Mouse (Mus musculus) neural tube, embryonic 13.5 days (tissue): Measurements from ENCODE around the gene Gng3. TPM values are rescaled to one million over a fixed set of nuclear protein-coding genes. Genes with fewer than 3 reads are reported as not detected.
A peak's percentile ranks its signal among the peaks of the same experiment; 100 is the strongest.

Experiments
- ATAC-seq: fragments of 200-750 bp; cut with Nextera tagmentation; 2 replicates; pipeline ENCODE4 v1.8.0; 2017; ENCODE audit warnings: low read depth, mild to moderate bottlenecking, moderate TSS enrichment, moderate library complexity
- H3K27ac ChIP-seq: fragments of 300-500 bp; sonication (generic); replicated peaks from 2 replicates; pipeline ENCODE4 v1.5.1; 2015; ENCODE audit warnings: moderate library complexity, mild to moderate bottlenecking, inconsistent platforms
- H3K27me3 ChIP-seq: fragments of 300-500 bp; sonication (generic); 2 replicates; pipeline ENCODE4 v1.6.1; 2015; ENCODE audit warnings: mild to moderate bottlenecking, inconsistent platforms
- H3K36me3 ChIP-seq: fragments of 300-500 bp; sonication (generic); 2 replicates; pipeline ENCODE4 v1.6.1; 2015; ENCODE audit warnings: mild to moderate bottlenecking, inconsistent platforms
- H3K4me1 ChIP-seq: fragments of 300-500 bp; sonication (generic); replicated peaks from 2 replicates; pipeline ENCODE4 v1.6.1; 2015; ENCODE audit warnings: inconsistent platforms
- H3K4me2 ChIP-seq: fragments of 300-500 bp; sonication (generic); 2 replicates; pipeline ENCODE4 v1.6.1; 2015; ENCODE audit warnings: inconsistent platforms, mild to moderate bottlenecking, moderate library complexity
- H3K4me3 ChIP-seq: fragments of 300-500 bp; sonication (generic); 2 replicates; pipeline ENCODE4 v1.5.1; 2015; ENCODE audit warnings: mild to moderate bottlenecking, inconsistent platforms
- H3K9ac ChIP-seq: fragments of 300-500 bp; sonication (generic); 2 replicates; pipeline ENCODE4 v1.6.1; 2015; ENCODE audit warnings: moderate library complexity, mild to moderate bottlenecking, inconsistent platforms
- H3K9me3 ChIP-seq: fragments of 300-500 bp; sonication (generic); 2 replicates; pipeline ENCODE4 v1.6.1; 2016; ENCODE audit warnings: inconsistent platforms
- WGBS: fragments of 180-500 bp; shearing (Covaris S2); methylation state at CpG from one replicate; pipeline ENCODE4 v1.1.7; 2015; 5-methylcytosine and 5-hydroxymethylcytosine counted together
- polyA plus RNA-seq: library from polyadenylated mRNA; unstranded; fragments of >200 nt; fragmentation: Nextera tagmentation; extraction: Ambion mirVana; gene quantifications from 2 replicates; pipeline ENCODE4 v1.2.1, GENCODE M21; 2015

The Gng3 gene
- polyA plus RNA-seq, 1 experiment from 2014 or later: 393 TPM

- H3K27me3 ChIP-seq: no peaks in the 10 kb centered on the region
- H3K9ac ChIP-seq: peak within 1 kb of the TSS; percentile 98
- H3K4me2 ChIP-seq: peak within 1 kb of the TSS; percentile 99
- peak; percentile 98 for ATAC-seq
- peak within 1 kb of the TSS; percentile 75 for H3K4me3 ChIP-seq
- H3K27ac ChIP-seq: peak within 1 kb of the TSS; percentile 97
- WGBS: under 1% methylated on average over 69 of the region's 83 CpGs
- H3K4me1 ChIP-seq: peaks cover 62% of the 10 kb centered on the region
- no peaks in the 10 kb centered on the region for H3K9me3 ChIP-seq
- peaks cover 34% of the 10 kb centered on the region for H3K36me3 ChIP-seq
Observed at GRCm38 (mm10) chr19:8819596-8820423, 19.2 kb downstream of the Gng3 start, which contains the start of gene Hnrnpul2. Gene Hnrnpul2, plus strand, starts transcription at chr19:8820010.

- ATAC-seq: peak; percentile 94
- H3K4me3 ChIP-seq: peak within 1 kb of the TSS; percentile 75
- H3K27ac ChIP-seq: peak within 1 kb of the TSS; percentile 97
- peaks cover 33% of the 10 kb centered on the region for H3K36me3 ChIP-seq
- H3K4me1 ChIP-seq: peaks cover 69% of the 10 kb centered on the region
- peak within 1 kb of the TSS; percentile 99 for H3K4me2 ChIP-seq
- 1% methylated on average over 33 of the region's 33 CpGs for WGBS
- H3K9ac ChIP-seq: peak within 1 kb of the TSS; percentile 98
- H3K27me3 ChIP-seq: no peaks in the 10 kb centered on the region
- H3K9me3 ChIP-seq: no peaks in the 10 kb centered on the region
Observed at GRCm38 (mm10) chr19:8818801-8819595, 20.0 kb downstream of the Gng3 start, which contains the start of gene Ttc9c. Gene Ttc9c, minus strand, starts transcription at chr19:8819333.

- Histone ChIP-seq H3K9ac (peak overlapping the region; percentile 88), H3K27ac (peak overlapping the region; percentile 97), H3K9me3 (no peaks in the 10 kb centered on the region), H3K27me3 (no peaks in the 10 kb centered on the region), H3K4me1 (peaks cover 66% of the 10 kb centered on the region), H3K4me2 (peak overlapping the region; percentile 99), H3K4me3 (peak overlapping the region; percentile 75), H3K36me3 (peaks cover 32% of the 10 kb centered on the region)
- no peak for ATAC-seq
- WGBS: 36% methylated on average over 14 of the region's 14 CpGs
Observed at GRCm38 (mm10) chr19:8818301-8818798, 20.6 kb downstream of the Gng3 start.

GRCm38 (mm10) chr19:8817001-8817400, 22.0 kb downstream of the Gng3 start:
- Histone ChIP-seq H3K4me2 (peak overlapping the region; percentile 99), H3K9me3 (no peaks in the 10 kb centered on the region), H3K4me3 (peak overlapping the region; percentile 9; the same call in 1 of the 2 replicates), H3K36me3 (peaks cover 40% of the 10 kb centered on the region), H3K4me1 (peaks cover 52% of the 10 kb centered on the region), H3K9ac (peak overlapping the region; percentile 57), H3K27me3 (no peaks in the 10 kb centered on the region), H3K27ac (no peak overlapping the region)
- no peak for ATAC-seq
- 89% methylated on average over 3 of the region's 3 CpGs for WGBS

- 0 out of 2 replicates have a peak overlapping the region, but pooled peaks have one; percentile 24 for H3K4me2 ChIP-seq
- peak overlapping the region; percentile 51; the same call in 1 of the 2 replicates for H3K9ac ChIP-seq
- no peak for ATAC-seq
Observed at GRCm38 (mm10) chr19:8815812-8816211, 23.2 kb downstream of the Gng3 start.

GRCm38 (mm10) chr19:8806810-8807209, 32.2 kb downstream of the Gng3 start:
- Histone ChIP-seq H3K4me3 (no peak overlapping the region), H3K9me3 (no peaks in the 10 kb centered on the region), H3K4me1 (peaks cover 19% of the 10 kb centered on the region), H3K27ac (no peak overlapping the region), H3K27me3 (no peaks in the 10 kb centered on the region), H3K9ac (no peak overlapping the region), H3K36me3 (peaks cover 67% of the 10 kb centered on the region), H3K4me2 (no peak overlapping the region)
- no peak for ATAC-seq
- WGBS: 96% methylated on average over 5 of the region's 5 CpGs

More at GRCm38 (mm10) chr19:8815812-8816211, 23.2 kb downstream of the Gng3 start:
- 73% methylated on average over 11 of the region's 11 CpGs for WGBS
- peaks cover 49% of the 10 kb centered on the region for H3K36me3 ChIP-seq
- no peak overlapping the region for H3K27ac ChIP-seq
- H3K4me1 ChIP-seq: peaks cover 43% of the 10 kb centered on the region
- H3K9me3 ChIP-seq: no peaks in the 10 kb centered on the region
- no peaks in the 10 kb centered on the region for H3K27me3 ChIP-seq
- H3K4me3 ChIP-seq: peak overlapping the region; percentile 1; the same call in 1 of the 2 replicates

GRCm38 (mm10) chr19:8803879-8804660, 34.9 kb downstream of the Gng3 start:
- Histone ChIP-seq H3K27ac (no peak overlapping the region), H3K4me1 (peaks cover 23% of the 10 kb centered on the region), H3K4me3 (no peak overlapping the region), H3K4me2 (no peak overlapping the region), H3K9me3 (no peaks in the 10 kb centered on the region), H3K36me3 (peaks cover 46% of the 10 kb centered on the region), H3K27me3 (no peaks in the 10 kb centered on the region), H3K9ac (no peak overlapping the region)
- ATAC-seq: no peak
- 95% methylated on average over 11 of the region's 11 CpGs for WGBS

GRCm38 (mm10) chr19:8803204-8803780, 35.7 kb downstream of the Gng3 start:
- Histone ChIP-seq H3K27ac (peak overlapping the region; percentile 86), H3K4me1 (peaks cover 28% of the 10 kb centered on the region), H3K4me2 (peak overlapping the region; percentile 60), H3K27me3 (no peaks in the 10 kb centered on the region), H3K9me3 (no peaks in the 10 kb centered on the region), H3K9ac (0 out of 2 replicates have a peak overlapping the region, but pooled peaks have one; percentile 1), H3K4me3 (peak overlapping the region; percentile 52), H3K36me3 (peaks cover 38% of the 10 kb centered on the region)
- WGBS: 86% methylated on average over 9 of the region's 9 CpGs
- ATAC-seq: no peak

GRCm38 (mm10) chr19:8802130-8802821, 36.7 kb downstream of the Gng3 start, which contains the start of gene Zbtb3:
Gene Zbtb3, plus strand, starts transcription at chr19:8802555.
- 0% methylated on average over 30 of the region's 30 CpGs for WGBS
- H3K9ac ChIP-seq: peak within 1 kb of the TSS; percentile 65
- H3K27me3 ChIP-seq: no peaks in the 10 kb centered on the region
- H3K27ac ChIP-seq: peak within 1 kb of the TSS; percentile 86
- peak; percentile 98 for ATAC-seq
- peak within 1 kb of the TSS; percentile 60 for H3K4me2 ChIP-seq
- H3K9me3 ChIP-seq: no peaks in the 10 kb centered on the region
- H3K4me1 ChIP-seq: peaks cover 36% of the 10 kb centered on the region
- peaks cover 32% of the 10 kb centered on the region for H3K36me3 ChIP-seq
- peak within 1 kb of the TSS; percentile 52 for H3K4me3 ChIP-seq

GRCm38 (mm10) chr19:8798947-8799315, 40.1 kb downstream of the Gng3 start:
- Histone ChIP-seq H3K27me3 (no peaks in the 10 kb centered on the region), H3K9ac (no peak overlapping the region), H3K4me3 (peak overlapping the region; percentile 80), H3K36me3 (peaks cover 24% of the 10 kb centered on the region), H3K4me1 (peaks cover 31% of the 10 kb centered on the region), H3K9me3 (no peaks in the 10 kb centered on the region), H3K4me2 (peak overlapping the region; percentile 94), H3K27ac (no peak overlapping the region)
- ATAC-seq: no peak
